ENCODE assay signal across 8 mouse cellular contexts in genomic region chr17:33686760-33687159, GRCm38 (mm10). TPM values are rescaled to one million over a fixed set of nuclear protein-coding genes. Genes with fewer than 3 reads are reported as not detected.
A peak's percentile ranks its signal among the peaks of the same experiment; 100 is the strongest.
DNase-seq lines count a peak whose midpoint lies in the region; ATAC-seq and TF ChIP-seq lines count a peak whose summit lies in the region.

TSS of gene Hnrnpm (minus strand) at chr17:33686860.

- no peak for ATAC-seq in neural tube, embryonic 11.5 days (ENCODE audit: insufficient read depth, low FRiP score, low TSS enrichment)
- no peak for ATAC-seq in limb, embryonic 11.5 days (ENCODE audit: insufficient number of reproducible peaks, low FRiP score, low TSS enrichment, low read depth)
- no peak for ATAC-seq in neutrophil, adult 5-6 weeks (ENCODE audit: extremely low read depth, insufficient number of reproducible peaks, low FRiP score, poor library complexity, severe bottlenecking)

- intact Hi-C loops in heart, postnatal 10 days (cut with DNase I) = loop anchor here (10.0 kb wide), 1 partner anchor 438 kb away; the partner anchor contains the start of gene Brd2

- peak within 1 kb of the TSS; percentile 88 for H3K4me3 ChIP-seq in neural tube, embryonic 11.5 days (ENCODE audit: low read depth, low read length)
- no peak within 1 kb of the TSS for H3K4me3 ChIP-seq in embryonic fibroblast, embryonic 13.5 days (ENCODE audit: insufficient read depth, low read length)
- H3K4me3 ChIP-seq in limb, embryonic 11.5 days (ENCODE audit: low read depth, low read length) = peak within 1 kb of the TSS; percentile 94

- H3K4me2 ChIP-seq in neural tube, embryonic 11.5 days (ENCODE audit: low read depth) = peak within 1 kb of the TSS; percentile 47
- peak within 1 kb of the TSS; percentile 33; the same call in 1 of the 2 replicates for H3K4me2 ChIP-seq in limb, embryonic 11.5 days (ENCODE audit: low read depth, severe bottlenecking)

- no peak within 1 kb of the TSS for H3K27ac ChIP-seq in neural tube, embryonic 11.5 days (ENCODE audit: low read depth, low read length)
- H3K27ac ChIP-seq in embryonic fibroblast, embryonic 13.5 days (ENCODE audit: insufficient read depth, low read length) = no peak within 1 kb of the TSS
- H3K27ac ChIP-seq in limb, embryonic 11.5 days (replicated peaks; ENCODE audit: low read depth, low read length) = no peak within 1 kb of the TSS

- H3K27me3 ChIP-seq in neural tube, embryonic 11.5 days (ENCODE audit: control insufficient read depth, insufficient read depth, low read length) = no peaks in the 10 kb centered on the region
- H3K27me3 ChIP-seq in limb, embryonic 11.5 days (ENCODE audit: control insufficient read depth, insufficient read depth, low read length) = no peaks in the 10 kb centered on the region

- no peak for DNase-seq in neural tube, embryonic 11.5 days (ENCODE audit: low spot score)
- DNase-seq in neural tube, embryonic 10.5 days (ENCODE audit: extremely low spot score, low spot score) = no peak
- DNase-seq in heart, postnatal 10 days = no peak
- DNase-seq in limb, embryonic 11.5 days (ENCODE audit: low spot score) = no peak
- no peak for DNase-seq in natural killer cell, adult 2 months (ENCODE audit: low spot score in 2 of 2)
- no peak for DNase-seq in spleen, postnatal 36 days (ENCODE audit: low spot score in 2 of 2)

- WGBS in neural tube, embryonic 11.5 days = 88% methylated on average over 1 of the region's 1 CpGs
- 93% methylated on average over 1 of the region's 1 CpGs for WGBS in limb, embryonic 11.5 days

- H3K9me3 ChIP-seq in neural tube, embryonic 11.5 days (ENCODE audit: control insufficient read depth, low read length) = no peaks in the 10 kb centered on the region
- no peaks in the 10 kb centered on the region for H3K9me3 ChIP-seq in limb, embryonic 11.5 days (ENCODE audit: control insufficient read depth, low read length)

- H3K9ac ChIP-seq in neural tube, embryonic 11.5 days (ENCODE audit: low read length) = peak within 1 kb of the TSS; percentile 100
- H3K9ac ChIP-seq in limb, embryonic 11.5 days (ENCODE audit: low read length) = no peak within 1 kb of the TSS

- TF ChIP-seq POLR2A in embryonic fibroblast, embryonic 13.5 days (IDR thresholded peaks at IDR 0.05; ENCODE audit: low read depth, low read length) = no peak

- peaks cover 26% of the 10 kb centered on the region for H3K4me1 ChIP-seq in neural tube, embryonic 11.5 days (ENCODE audit: control insufficient read depth, insufficient read depth, low read length)
- peaks cover 10% of the 10 kb centered on the region for H3K4me1 ChIP-seq in embryonic fibroblast, embryonic 13.5 days (ENCODE audit: control insufficient read depth, insufficient read depth, low read length)
- H3K4me1 ChIP-seq in limb, embryonic 11.5 days (ENCODE audit: control insufficient read depth, insufficient read depth, low read length) = peaks cover 15% of the 10 kb centered on the region

- TF ChIP-seq CTCF in embryonic fibroblast, embryonic 13.5 days (IDR thresholded peaks at IDR 0.05; ENCODE audit: borderline replicate concordance, insufficient read depth, low read length) = no peak

- peaks cover 2% of the 10 kb centered on the region; the same call in 1 of the 2 replicates for H3K36me3 ChIP-seq in neural tube, embryonic 11.5 days (ENCODE audit: control insufficient read depth, insufficient read depth, low read length)
- peaks cover 2% of the 10 kb centered on the region; the same call in 1 of the 2 replicates for H3K36me3 ChIP-seq in limb, embryonic 11.5 days (ENCODE audit: control insufficient read depth, insufficient read depth, low read length)

RNA-seq across cellular contexts. Expression of gene Hnrnpm, which starts in this region (rescaled TPM):
- polyA plus RNA-seq in neural tube, embryonic 11.5 days (2014; fragmentation: Nextera tagmentation; extraction: Ambion mirVana) = 554 and 558 TPM in 2 replicates
- 367 and 434 TPM in 2 replicates for polyA plus RNA-seq in embryonic fibroblast, embryonic 13.5 days (2011; ENCODE audit: insufficient read length, low read depth, missing spikeins)
- 100 to 1,000 TPM; 127 to 144 TPM for total RNA-seq in heart, postnatal 10 days (2021)
- 644 and 689 TPM in 2 replicates for polyA plus RNA-seq in limb, embryonic 11.5 days (2014; fragmentation: Nextera tagmentation; extraction: Ambion mirVana)
- 247 and 353 TPM in 2 replicates for total RNA-seq in neutrophil, adult 5-6 weeks (2017)
